Mouse (Mus musculus): Measurements from ENCODE around the gene Eloa.

DNA sequence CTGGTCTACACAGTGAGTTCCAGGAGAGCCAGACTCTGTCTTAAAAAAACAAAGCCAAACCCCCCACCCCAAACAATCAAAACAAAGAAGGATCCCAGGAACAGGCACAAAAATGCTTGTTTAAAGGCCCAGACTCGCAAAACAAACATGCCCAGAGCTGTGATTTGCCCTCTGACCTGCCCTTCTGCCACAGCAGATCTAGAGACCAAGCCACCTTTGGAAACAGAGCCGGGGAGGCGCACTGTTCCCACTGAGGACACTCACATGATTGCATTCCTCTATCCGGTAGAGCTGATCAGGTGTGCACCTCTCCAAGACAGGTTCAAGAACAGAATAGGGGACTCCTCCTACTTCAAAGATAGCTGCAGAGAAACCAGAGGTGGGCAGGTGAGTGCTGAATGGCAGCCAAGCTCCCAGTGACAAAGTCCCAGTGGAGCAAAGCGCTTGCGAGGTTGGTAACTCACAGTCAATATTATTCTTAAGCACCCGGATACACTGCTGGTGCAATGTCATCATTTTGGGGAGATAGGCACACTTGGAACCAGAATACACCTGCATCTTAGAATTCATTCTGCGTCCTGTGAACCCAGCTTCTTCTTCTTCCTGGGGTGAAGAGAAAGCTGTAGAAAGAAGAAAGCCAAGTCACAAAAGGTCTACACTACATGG is 12.6 kb downstream of the Eloa start:
- no peak for TF ChIP-seq POLR2A (IDR thresholded peaks at IDR 0.05; ENCODE audit: extremely low read depth, insufficient read depth, low read length)
- TF ChIP-seq CTCF (IDR thresholded peaks at IDR 0.05; ENCODE audit: extremely low read depth, insufficient read depth, low read length), result no peak
